Mouse (Mus musculus) activated CD4-positive, CD25-positive, alpha-beta regulatory T cell, adult 4 months (primary cell): ENCODE results near the gene Ap1m2. TPM values are rescaled to one million over a fixed set of nuclear protein-coding genes. Genes with fewer than 3 reads are reported as not detected.
"Not testable (repeated sequence)": the region's sequence is repeated elsewhere in the genome, so short reads cannot be mapped to it uniquely, and the experiment has no call there.

Source experiments
- ATAC-seq: one replicate; pipeline ENCODE4 v1.8.0; 2017
- polyA plus RNA-seq, 2 experiments: library from polyadenylated mRNA; unstranded; fragments of 100-300 nt; shearing (Covaris generic); gene quantifications; one replicate each; pipeline ENCODE4 v1.2.1; 2017

Gene Ap1m2
- polyA plus RNA-seq, 2 experiments from 2014 or later: 0.84 to 1.5 TPM

DNA sequence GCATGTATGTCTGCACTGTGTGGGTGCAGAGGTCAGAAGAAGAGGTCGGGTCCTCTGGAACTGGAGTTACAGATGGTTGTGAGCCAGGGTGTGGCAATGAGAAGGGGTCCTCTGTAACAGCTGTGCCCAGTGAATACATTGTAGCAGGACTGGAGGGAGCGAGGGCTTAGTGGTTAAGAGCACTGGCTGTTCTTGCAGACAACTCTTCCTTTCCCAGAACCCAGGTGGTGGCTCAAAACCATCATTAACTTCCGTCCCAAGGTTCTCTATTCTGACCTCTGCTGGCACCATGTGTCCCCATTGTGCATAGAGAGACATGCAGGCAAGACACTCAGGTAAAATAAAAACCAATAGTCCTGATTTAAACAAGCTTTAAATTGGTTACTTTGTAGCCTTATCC is 15.4 kb upstream of the Ap1m2 start:
- ATAC-seq: no peak

DNA sequence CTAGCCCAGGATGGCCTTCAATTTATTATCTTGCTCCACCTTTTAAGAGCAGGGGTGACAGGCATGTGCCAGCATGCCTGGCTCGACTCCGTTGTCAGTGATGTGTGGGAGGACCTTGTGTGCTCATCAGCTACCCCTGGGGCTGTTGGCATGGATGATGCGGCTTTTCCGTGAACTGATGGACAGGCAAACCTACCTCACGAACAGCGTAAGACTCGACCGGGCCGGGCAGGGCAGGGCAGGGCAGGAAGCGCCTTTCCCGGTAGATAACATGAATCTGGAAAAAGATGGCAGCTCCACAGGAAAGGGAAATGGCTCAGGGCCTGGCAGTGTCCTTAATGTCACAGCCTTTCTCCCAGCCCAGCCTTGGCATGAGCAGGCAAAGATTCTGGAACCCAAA is 12.1 kb upstream of the Ap1m2 start:
- ATAC-seq: no peak

DNA sequence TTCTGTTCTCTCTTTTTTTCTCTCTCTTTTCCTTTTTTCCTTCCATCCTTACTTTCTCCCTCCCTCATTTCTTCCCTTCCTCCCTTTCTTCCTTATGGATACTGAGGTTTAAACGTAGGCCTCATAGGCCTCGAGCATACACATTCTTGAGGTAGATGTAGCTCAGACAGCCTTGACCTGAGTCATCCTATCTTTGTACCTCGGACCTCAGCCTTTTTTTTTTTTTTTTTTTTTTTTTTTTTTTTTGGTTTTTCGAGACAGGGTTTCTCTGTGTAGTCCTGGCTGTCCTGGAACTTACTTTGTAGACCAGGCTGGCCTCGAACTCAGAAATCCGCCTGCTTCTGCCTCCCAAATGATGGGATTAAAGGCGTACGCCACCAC is 10.8 kb upstream of the Ap1m2 start:
- ATAC-seq: not testable (repeated sequence)

DNA sequence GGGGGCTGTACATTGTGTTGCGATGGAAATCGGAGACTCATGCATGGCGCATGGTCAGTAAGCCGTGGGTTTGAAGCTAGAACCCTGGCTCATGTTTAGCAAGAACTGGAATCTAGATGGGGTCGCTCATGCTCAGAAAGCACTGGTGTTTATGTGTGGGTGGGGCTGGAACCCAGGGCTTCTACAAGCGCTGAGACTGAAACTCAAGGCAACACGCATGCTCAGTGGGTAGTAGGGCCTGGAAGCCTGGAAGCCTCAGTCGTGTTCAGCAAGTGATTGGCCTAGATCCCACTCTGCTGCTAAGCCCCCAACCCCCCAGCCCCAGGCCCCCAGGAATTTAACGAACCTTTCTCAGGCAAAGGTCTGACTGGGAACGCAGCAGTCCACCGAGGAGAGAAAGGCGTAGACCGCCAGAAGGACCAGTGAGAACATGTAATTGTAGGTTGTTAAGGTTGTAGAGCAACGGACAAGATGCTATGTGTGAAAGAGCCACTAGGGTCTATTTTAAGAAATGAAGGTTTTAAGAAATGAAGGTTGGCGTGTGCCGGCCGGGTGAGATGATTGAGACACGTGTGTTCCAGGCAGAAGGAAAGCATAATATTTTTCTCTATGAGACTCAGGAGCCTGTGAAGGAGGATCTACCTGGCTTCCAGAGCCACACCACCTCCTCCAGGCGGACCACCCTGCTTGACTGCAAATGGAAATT is 10.2 kb upstream of the Ap1m2 start:
- peak; percentile 12 for ATAC-seq

DNA sequence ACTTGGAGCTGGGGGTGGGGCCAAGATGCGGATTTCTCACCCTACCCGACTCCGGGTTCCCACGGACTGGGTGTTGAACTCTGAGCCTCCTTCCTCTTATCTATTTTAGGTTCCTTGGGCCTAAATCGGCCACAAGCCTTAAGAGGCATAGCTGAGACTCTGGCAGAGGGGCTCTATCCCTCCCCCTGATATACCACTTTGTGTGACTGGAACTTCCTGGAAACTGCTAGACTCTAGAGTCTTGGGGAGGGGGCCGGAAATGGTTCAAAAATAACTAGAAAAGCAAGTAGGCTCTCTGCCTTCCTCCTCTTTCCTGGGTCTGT is 9.3 kb upstream of the Ap1m2 start:
- ATAC-seq: peak; percentile 62

DNA sequence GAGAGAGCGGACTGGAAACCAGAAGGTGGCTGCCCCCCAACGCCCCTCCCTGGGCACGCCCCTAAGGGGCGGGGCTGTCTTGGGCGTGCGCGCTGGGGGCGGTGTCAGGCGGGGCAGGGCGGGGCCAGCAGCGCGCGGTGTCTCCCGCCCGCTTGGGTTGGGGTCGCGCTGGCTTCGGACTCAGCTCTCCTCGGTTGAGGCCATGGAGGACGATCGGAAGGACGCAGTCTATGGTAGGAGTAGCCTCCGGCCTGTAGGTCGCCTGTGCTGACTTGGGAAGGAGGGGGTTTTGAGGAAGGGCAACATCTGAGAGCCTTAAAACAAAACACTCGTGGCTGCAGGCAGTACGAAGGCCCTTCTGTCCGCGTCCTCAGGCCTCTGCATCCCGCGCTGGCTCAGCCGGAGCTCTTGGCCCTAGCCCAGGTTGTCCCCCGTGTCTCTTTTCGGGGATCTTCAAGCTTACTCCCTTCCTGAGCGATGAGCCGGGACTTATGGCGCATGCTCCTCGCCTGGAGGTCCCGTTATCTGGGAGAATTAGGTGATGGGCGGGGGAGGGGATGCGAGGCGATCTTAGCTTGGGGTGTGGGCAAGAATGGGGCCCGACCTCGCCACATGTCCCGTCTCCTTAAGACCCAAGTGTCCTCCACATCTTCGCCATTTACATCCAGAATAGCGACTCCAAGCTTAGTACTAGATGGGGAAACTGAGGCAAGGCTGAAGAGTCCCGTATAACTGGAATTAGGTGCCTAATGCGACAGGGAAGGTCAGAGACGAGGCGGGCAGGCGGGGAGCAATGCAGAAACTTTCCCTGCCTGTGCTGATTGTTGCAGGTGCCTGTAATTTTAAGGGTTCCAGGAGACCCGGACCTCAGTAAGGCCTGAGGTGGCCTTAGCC is 8.7 kb upstream of the Ap1m2 start, which contains the start of gene Slc44a2:
Gene Slc44a2, plus strand, starts transcription at position 80 of the 894 bp plus-strand sequence.
- peak; percentile 50 for ATAC-seq

DNA sequence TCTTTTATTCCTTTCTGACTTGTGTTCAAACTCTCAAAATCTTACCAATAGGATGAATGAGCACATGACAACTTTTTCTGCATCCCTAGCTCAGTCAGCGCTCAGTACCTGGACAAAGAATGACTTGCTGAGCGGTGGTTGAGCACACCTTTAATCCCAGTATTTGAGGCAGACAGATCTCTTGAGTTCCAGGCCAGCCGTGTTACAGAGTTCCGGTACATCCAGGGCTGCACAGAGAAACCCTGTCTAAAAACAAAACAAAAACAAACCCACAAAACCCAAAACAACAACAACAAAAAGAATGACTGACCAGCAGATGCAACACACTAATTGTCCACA is 8.1 kb upstream of the Ap1m2 start:
- ATAC-seq: peak; percentile 3

DNA sequence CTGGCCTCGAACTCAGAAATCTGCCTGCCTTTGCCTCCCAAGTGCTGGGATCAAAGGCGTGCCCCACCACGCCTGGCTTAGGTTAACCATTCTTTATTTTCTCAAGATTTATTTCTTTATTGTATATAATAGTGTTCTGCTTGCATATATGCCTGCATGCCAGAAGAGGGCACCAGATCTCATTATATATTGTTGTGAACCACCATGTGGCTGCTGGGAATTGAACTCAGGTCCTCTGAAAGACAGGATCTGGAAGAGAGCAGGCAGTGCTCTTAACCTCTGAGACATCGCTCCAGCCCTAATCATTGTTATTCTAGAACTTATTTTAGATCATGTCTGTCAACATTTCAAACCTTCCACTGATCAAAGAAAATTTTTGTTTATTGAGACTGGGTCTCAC is 7.4 kb upstream of the Ap1m2 start:
- ATAC-seq: no peak

DNA sequence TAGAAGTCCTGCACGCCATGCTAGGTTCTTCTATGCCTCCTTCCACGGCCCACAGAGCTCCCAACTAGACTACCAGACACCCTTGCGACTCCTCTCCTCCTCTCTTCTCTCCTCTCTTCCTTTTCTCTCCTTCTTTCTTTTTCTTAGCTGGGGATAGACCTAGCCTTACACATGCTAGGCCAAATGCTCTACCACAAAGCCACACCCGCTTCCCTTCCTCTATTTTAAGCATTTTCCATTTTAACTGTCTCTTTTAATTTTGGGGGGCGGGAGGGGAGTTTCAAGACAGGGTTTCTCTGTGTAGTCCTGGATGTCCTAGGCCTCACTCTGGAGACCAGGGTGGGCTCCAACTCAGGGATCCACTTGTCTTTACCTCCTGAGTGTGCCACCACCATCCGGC is 6.7 kb upstream of the Ap1m2 start:
- ATAC-seq: no peak

DNA sequence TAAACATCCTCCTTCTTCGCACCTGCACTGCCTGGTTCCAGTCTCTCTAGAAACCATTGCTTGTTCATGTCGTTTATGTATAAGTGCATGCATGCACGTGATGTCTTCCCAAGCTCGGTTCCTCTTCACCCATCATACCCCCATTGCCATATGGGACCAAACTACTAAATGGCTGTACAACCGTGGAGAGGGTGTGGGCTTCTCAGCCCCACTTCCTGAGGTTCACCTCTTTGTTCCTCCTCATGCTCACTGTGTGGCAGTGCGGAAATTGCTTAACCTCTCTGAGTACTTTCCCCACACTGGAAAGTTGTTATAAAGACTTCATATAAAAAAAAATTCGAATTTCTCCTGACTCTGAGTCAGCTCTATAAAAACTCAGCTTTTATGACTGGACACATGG is 4.6 kb upstream of the Ap1m2 start:
- ATAC-seq: peak; percentile 48

DNA sequence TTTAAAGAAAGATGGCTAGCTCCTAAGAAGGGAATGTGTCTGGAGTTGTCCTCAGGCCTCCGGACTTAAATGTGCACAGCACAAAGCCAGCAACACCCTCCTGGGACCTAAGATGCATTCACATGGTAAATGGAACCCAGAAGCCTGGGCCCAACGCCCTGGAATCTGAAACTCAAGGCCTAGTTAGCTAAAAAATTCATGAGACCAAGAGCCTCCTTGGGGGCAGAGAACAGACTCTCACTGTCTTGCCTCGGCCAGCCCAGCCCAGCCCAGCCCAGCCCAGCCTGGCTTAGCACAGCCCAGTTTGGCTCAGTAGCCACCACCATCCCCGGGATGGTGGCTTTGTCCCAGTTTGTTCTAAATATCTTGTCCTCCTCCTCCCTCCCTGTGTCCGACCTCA is 3.3 kb upstream of the Ap1m2 start:
- no peak for ATAC-seq

DNA sequence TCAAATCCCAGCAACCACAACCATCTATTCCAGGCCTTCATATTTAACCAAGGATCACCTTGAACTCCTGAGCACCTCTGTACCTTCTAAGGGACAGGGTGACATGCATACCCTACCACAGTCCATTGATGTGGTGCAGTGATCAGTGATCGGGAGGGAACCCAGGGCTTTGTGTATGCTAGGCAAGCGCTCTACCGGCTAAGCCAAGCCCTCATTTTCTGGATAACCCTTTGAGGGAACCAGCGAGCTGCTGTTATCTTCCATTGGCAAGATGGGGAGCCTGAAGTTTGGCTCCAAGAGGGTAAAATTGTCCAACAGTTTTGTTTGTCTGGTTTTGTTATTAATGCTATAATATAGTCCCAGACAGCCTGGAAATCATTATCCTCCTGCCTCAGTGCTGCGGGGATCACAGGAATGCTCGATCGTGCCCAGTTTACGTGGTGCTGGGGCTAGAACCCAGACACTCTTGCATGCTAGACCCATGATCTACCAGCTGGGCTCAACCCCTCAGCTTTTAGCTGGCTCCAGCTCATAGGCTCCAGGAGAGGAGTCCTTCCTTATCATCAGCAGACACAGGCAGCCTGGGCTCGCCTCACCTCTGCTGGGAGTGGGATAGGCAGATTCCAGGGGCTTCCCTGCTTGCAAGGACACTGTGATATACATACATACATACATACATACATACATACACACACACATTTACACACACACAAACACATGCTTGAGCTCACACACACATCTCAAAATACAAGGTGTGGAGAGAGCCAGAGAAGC is 2.4 kb upstream of the Ap1m2 start:
- ATAC-seq: no peak

DNA sequence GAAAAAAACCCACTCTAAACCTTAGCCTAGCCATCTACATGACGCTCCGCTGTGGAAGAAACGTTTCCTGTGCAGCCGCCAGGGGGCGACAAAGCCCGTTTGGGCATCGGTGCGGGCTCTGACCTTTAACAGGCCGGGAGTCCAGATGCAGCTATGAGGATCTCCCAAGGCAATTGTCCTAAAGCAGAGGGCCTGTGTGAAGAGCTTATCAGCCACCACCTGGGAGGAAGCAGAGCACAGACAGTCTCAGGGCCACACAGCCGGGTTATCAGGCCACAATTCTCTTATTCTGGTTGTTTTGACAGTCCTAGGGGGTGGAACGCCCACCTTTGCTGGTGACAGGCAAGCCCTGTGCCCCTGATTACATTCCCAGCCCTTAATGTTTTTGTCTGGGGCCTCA is 1.3 kb upstream of the Ap1m2 start:
- ATAC-seq: no peak

DNA sequence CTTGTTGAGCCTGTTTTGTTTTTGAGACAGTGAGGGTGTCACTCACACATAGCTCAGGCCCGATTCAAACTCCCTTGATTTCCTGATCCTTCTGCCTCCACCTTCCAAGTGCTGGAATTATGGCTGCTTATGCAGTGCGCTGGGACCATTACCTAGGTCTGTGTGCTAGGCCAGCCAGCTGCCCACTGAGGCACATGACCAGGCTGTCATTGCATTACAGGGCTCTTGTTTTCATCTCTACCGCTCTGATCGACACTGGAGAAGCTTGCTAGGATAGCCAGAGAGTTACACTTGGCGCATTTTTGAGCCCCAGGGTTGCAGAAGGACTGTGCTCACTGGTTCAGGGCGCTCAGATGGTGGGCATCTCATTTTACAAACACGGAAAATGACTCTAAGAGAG is 442 bp downstream of the Ap1m2 start:
- ATAC-seq: no peak

DNA sequence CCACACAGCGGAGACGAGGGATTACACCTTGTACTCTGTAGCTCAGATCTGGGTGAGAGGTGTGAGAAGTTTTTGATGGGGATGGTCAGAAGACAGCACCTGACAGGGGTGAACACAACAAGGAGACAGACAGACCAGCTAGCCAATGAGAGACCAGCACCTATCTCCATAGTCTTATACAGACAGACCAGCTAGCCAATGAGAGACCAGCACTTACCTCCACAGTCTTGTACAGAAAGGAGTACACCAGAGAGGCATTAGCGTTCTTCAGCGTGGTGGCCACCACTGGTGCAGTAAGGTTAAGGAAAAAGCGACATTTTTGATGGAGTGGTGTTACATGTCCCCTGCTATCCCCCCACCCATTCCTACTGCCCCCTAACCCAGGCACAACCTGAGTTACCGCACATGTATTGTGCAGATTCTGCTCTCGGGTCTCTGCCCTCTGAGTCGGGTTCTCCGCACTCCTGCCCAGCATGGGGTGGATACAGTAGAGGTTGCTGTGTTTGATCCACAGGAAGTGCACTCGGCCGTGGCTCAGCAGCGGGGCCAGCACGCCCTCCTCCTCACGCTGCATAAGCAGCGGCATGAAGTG is 2.9 kb downstream of the Ap1m2 start:
- ATAC-seq: peak; percentile 92

DNA sequence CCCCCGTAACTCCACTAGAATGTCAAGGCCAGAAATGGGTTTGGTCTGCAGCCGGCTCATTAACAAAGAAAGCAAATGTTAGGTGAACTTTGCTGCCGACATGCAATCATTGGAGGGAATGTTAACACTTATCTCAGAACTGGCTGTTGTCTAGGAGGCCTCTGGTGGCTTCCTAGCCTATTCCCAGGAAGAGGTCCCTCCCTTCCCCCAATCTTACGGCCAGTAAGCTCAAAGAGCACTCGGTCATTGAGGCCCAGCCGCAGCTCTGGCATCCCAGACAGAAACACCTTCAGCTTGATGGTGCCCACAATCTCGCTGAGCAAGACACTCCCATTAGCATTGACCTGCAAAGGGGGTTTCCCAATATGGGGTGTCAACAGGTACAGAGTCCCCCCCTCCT is 7.1 kb downstream of the Ap1m2 start:
- ATAC-seq: no peak

DNA sequence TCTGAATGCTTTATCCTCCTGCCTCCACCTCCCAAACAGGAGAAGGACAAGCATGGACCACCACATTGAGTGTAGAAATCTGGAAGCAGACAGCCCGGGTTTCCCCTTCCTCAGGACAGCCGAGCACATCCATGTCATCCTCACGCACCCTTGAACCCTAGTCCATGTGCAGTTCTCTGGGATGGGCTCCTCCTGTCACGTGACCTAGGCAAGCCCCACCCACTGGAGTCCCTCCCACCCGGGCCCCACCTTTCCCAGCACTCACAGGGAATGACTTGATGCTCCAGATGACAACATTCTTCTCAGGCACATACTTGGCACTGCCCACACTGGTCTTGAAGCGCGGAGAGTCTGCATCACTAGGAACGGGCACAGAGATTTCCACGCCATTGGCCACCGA is 13.1 kb downstream of the Ap1m2 start:
- ATAC-seq: no peak

DNA sequence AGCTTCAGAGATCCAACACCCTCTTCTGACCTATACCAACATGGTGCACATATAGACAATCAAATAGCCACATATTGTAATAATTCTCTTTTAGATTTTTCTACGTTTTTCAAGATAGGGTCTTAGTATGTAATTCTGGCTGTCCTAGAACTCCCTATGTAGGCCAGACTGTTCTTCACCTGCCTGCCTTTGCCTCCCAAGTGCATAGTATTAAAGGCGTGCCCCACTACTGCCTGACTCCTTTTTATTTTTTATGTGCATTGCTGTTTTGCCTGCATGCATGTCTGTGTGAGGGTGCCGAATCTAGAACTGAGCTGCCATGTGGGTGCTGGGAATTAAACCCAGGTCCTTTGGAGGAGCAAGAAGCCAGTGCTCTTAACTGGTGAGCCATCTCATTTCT is 19.9 kb downstream of the Ap1m2 start:
- ATAC-seq: no peak

DNA sequence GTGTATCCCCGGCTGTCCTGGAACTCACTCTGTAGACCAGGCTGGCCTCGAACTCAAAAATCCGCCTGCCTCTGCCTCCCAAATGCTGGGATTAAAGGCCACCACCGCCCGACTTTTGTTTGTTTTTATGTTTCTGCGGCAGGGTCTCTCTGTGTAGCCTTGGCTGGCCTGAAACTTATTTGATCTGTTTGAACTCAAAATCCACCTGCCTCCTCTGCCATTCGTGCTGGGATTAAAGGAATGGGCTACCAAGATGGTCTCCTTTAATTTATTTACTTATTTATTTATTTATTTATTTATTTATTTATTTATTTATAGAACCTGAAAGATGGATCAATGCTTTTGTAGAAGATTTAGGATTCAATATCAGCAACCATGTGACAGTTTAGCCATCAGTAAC is 20.3 kb downstream of the Ap1m2 start:
- not testable (repeated sequence) for ATAC-seq

DNA sequence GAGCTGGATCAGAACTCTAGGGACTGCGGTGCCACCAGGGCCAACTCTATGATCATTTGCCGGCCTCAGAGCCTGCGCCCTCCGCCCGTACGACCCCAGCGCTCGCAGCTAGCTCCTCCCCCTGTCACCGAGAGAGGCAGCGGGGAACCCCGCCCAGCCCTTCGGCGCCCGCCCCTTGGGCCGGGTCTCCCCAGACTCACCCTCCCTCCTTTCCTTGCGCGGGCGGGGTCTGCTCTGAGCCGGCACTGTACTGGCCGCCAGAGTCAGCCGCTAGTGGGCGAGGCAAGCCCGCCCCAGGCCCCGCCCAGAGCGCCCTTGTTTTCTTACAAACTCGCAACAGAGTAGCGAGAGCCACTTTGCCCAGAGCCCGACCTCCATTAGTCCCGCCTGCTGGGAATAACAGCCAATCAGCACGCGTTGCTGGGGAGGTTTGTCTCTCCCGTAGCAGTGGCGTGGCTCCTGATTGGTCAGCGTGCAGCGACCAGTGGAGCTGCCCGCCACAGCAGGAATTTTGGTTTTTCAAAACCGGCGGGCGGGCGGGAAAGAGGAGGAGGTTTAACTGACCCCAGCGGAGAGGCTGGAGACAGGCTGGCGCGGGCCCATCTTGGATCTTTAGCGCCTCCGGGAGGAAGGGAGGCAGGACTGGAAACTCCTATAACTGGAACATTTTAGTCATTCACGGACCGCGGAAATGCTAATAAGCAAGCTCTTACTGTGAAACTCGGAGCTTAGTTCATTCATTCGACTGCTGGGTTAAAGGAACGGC is 20.9 kb downstream of the Ap1m2 start, which contains the start of gene Cdkn2d:
Gene Cdkn2d, minus strand, starts transcription at position 386 of the 766 bp plus-strand sequence.
- peak; percentile 72 for ATAC-seq

DNA sequence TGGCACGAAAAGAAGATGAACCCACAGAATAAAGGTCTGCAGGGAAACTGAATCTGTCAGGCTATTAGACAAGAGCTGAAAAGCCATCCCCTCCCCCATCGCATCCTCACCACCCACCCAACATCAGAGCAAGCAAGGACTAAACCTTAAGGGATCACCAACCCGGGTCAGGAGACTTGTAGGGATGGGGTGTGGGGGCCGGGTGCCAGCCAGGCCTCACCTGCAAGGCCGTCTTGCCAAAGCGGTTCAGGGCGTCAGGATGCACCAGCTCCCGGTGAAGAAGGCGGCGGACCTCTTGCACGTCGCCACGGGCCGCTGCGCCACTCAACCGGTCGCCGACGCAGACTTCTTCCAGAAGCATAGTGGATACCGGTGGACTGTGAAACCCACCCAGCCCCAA is 21.5 kb downstream of the Ap1m2 start:
- ATAC-seq: no peak

DNA sequence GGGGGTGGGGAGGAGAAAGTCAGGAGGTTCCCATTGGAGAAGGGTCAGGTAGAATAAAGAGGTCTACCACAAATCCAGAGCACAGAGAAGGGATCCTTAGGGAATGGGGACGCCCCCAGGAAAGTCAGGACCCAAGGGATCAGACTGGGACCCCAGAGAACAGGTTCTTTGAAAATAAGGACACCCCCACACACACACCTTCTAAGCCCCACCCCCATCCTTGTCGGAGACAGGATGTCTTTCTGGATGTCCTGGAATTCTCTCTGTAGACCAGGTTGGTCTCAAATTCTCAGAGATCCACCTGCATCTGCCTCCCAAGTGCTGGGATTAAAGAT is 22.8 kb downstream of the Ap1m2 start:
- ATAC-seq: no peak
